Mouse (Mus musculus): Measurements from ENCODE around the gene Cacna1g. TPM values are rescaled to one million over a fixed set of nuclear protein-coding genes. Genes with fewer than 3 reads are reported as not detected.
A peak's percentile ranks its signal among the peaks of the same experiment; 100 is the strongest.

Cacna1g gene
- polyA plus RNA-seq, 1 experiment from 2014 or later = 19.3 TPM

DNA sequence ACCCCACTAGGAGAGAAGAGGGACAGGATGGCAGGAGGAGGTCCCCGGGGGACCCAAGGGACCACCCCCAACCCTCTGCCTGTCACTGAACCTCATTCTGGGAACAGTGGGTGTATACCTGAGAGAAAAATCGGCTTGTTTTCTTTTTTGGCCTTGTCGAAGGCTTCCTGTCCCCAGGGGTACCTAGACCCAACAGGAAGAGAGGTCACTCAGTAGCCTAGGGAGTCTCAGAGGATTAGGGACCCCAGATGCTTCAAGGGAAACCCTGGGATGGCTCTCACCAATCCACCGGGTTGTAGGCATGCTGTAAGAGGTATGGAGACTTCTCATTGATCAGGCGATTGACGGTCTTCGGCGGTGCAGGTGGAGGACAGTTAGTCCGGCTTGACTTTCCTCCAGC lies 10.6 kb upstream of the Cacna1g start:
- no peak overlapping the region for H3K4me2 ChIP-seq (replicated peaks; ENCODE audit: low read depth, low read length)
- H3K36me3 ChIP-seq (ENCODE audit: control insufficient read depth, insufficient read depth, low read length) = no peaks in the 10 kb centered on the region
- H3K4me3 ChIP-seq (ENCODE audit: low read depth, low read length) = no peak overlapping the region
- no peaks in the 10 kb centered on the region for H3K9me3 ChIP-seq (ENCODE audit: control insufficient read depth, low read length)
- no peaks in the 10 kb centered on the region; the same call in 1 of the 2 replicates for H3K27me3 ChIP-seq (ENCODE audit: control insufficient read depth, insufficient read depth, low read length)
- no peaks in the 10 kb centered on the region for H3K4me1 ChIP-seq (replicated peaks; ENCODE audit: control insufficient read depth, insufficient read depth, low read length)
- no peak for ATAC-seq (ENCODE audit: low FRiP score)
- H3K27ac ChIP-seq (ENCODE audit: low read depth, low read length) = no peak overlapping the region
- no peak overlapping the region for H3K9ac ChIP-seq (ENCODE audit: low read depth, low read length)
- no peak for DNase-seq (ENCODE audit: low spot score)
- 89% methylated on average over 9 of the region's 9 CpGs for WGBS

DNA sequence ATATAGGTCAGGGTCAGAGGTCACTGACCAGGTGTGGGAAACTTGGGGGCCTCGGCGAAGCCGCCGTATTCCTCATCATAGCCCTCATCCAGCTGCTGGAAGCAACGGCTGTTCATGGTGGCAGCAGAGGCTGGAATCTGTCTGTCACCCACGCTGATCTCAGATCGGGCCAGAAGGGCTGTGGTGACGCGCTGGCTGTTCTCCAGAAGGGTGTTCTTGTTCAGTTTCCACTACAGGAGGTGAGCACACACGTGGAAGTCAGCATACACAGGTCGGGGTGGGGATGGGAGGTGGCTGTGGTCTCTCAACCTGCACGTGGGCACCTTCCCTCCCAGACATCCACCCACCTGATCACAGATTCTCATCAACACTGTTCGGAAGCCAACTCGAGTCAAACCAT lies 9.9 kb upstream of the Cacna1g start:
- H3K4me1 ChIP-seq (replicated peaks; ENCODE audit: control insufficient read depth, insufficient read depth, low read length) = no peaks in the 10 kb centered on the region
- H3K27me3 ChIP-seq (ENCODE audit: control insufficient read depth, insufficient read depth, low read length) = no peaks in the 10 kb centered on the region; the same call in 1 of the 2 replicates
- WGBS = 73% methylated on average over 14 of the region's 14 CpGs

DNA sequence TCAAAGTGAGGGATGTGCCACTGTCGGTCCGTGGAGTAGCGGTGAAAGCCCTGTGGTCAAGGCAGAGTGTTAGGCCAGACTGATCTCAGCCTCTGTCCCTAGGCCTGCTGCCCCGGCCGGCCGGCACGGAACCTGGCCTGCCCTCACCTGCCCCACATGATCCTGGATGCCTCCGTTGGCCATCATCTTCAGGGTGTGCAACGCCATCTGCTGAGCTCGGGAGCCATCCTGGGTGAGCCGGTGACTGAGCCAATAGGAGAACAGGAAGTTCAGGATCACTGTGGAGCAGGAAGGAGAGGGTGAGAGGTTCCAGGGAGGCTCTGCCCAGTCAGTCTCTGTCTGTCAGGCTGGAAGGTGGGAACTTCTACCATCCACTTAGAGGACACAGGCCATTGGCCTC lies 9.4 kb upstream of the Cacna1g start:
- H3K27ac ChIP-seq (ENCODE audit: low read depth, low read length) = no peak overlapping the region
- 67% methylated on average over 11 of the region's 11 CpGs for WGBS
- no peak overlapping the region for H3K4me2 ChIP-seq (replicated peaks; ENCODE audit: low read depth, low read length)
- no peak overlapping the region for H3K9ac ChIP-seq (ENCODE audit: low read depth, low read length)
- no peak for DNase-seq (ENCODE audit: low spot score)
- ATAC-seq (ENCODE audit: low FRiP score) = 0 out of 2 replicates have a peak, but pooled peaks have one; percentile 33
- no peaks in the 10 kb centered on the region for H3K4me1 ChIP-seq (replicated peaks; ENCODE audit: control insufficient read depth, insufficient read depth, low read length)
- H3K36me3 ChIP-seq (ENCODE audit: control insufficient read depth, insufficient read depth, low read length) = no peaks in the 10 kb centered on the region
- H3K9me3 ChIP-seq (ENCODE audit: control insufficient read depth, low read length) = no peaks in the 10 kb centered on the region
- H3K27me3 ChIP-seq (ENCODE audit: control insufficient read depth, insufficient read depth, low read length) = no peaks in the 10 kb centered on the region; the same call in 1 of the 2 replicates
- H3K4me3 ChIP-seq (ENCODE audit: low read depth, low read length) = no peak overlapping the region

More for the DNA sequence above, 9.9 kb upstream of the Cacna1g start:
- no peak for DNase-seq (ENCODE audit: low spot score)
- H3K4me2 ChIP-seq (replicated peaks; ENCODE audit: low read depth, low read length) = no peak overlapping the region
- no peak overlapping the region for H3K27ac ChIP-seq (ENCODE audit: low read depth, low read length)
- no peak for ATAC-seq (ENCODE audit: low FRiP score)
- H3K9ac ChIP-seq (ENCODE audit: low read depth, low read length) = no peak overlapping the region
- no peaks in the 10 kb centered on the region for H3K9me3 ChIP-seq (ENCODE audit: control insufficient read depth, low read length)
- no peak overlapping the region for H3K4me3 ChIP-seq (ENCODE audit: low read depth, low read length)
- H3K36me3 ChIP-seq (ENCODE audit: control insufficient read depth, insufficient read depth, low read length) = no peaks in the 10 kb centered on the region

GRCm38 (mm10) chr11:94482738-94483137 lies 8.7 kb upstream of the Cacna1g start:
- H3K27me3 ChIP-seq (ENCODE audit: control insufficient read depth, insufficient read depth, low read length) = peaks cover 3% of the 10 kb centered on the region; the same call in 1 of the 2 replicates
- no peak for DNase-seq (ENCODE audit: low spot score)

DNA sequence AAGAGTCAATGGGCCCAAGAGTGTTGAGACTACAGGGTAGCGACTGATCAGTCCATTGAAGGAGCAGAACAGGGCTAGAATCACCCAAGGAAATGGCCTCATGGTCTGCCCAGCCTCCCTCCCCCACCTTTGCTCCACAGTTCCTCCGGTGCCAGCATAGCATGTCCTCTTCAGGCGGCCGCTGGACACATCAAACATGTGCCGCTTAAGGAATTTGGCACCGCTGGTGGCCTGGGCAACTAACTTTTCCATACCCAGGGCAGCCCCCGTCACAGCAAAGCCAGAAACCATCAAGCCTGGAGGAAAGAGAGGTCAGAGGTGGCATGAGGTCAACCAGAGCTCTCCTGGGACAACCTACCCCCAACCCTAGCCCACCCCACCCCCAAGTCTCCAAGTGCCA lies 8.0 kb upstream of the Cacna1g start:
- Histone ChIP-seq H3K4me3 (ENCODE audit: low read depth, low read length) (no peak overlapping the region), H3K9me3 (ENCODE audit: control insufficient read depth, low read length) (no peaks in the 10 kb centered on the region), H3K27me3 (ENCODE audit: control insufficient read depth, insufficient read depth, low read length) (peaks cover 3% of the 10 kb centered on the region; the same call in 1 of the 2 replicates), H3K27ac (ENCODE audit: low read depth, low read length) (no peak overlapping the region), H3K4me1 (replicated peaks; ENCODE audit: control insufficient read depth, insufficient read depth, low read length) (no peaks in the 10 kb centered on the region), H3K36me3 (ENCODE audit: control insufficient read depth, insufficient read depth, low read length) (no peaks in the 10 kb centered on the region), H3K4me2 (replicated peaks; ENCODE audit: low read depth, low read length) (no peak overlapping the region), H3K9ac (ENCODE audit: low read depth, low read length) (no peak overlapping the region)
- DNase-seq (ENCODE audit: low spot score) = no peak
- 84% methylated on average over 7 of the region's 7 CpGs for WGBS
- no peak for ATAC-seq (ENCODE audit: low FRiP score)

More at GRCm38 (mm10) chr11:94482738-94483137, 8.7 kb upstream of the Cacna1g start:
- Histone ChIP-seq H3K27ac (ENCODE audit: low read depth, low read length) (no peak overlapping the region), H3K4me1 (replicated peaks; ENCODE audit: control insufficient read depth, insufficient read depth, low read length) (no peaks in the 10 kb centered on the region), H3K36me3 (ENCODE audit: control insufficient read depth, insufficient read depth, low read length) (no peaks in the 10 kb centered on the region), H3K4me3 (ENCODE audit: low read depth, low read length) (no peak overlapping the region), H3K9me3 (ENCODE audit: control insufficient read depth, low read length) (no peaks in the 10 kb centered on the region), H3K9ac (ENCODE audit: low read depth, low read length) (no peak overlapping the region), H3K4me2 (replicated peaks; ENCODE audit: low read depth, low read length) (no peak overlapping the region)
- 91% methylated on average over 11 of the region's 11 CpGs for WGBS
- no peak for ATAC-seq (ENCODE audit: low FRiP score)

- H3K27me3 ChIP-seq (ENCODE audit: control insufficient read depth, insufficient read depth, low read length) = peaks cover 13% of the 10 kb centered on the region
- no peak overlapping the region for H3K27ac ChIP-seq (ENCODE audit: low read depth, low read length)
- DNase-seq (ENCODE audit: low spot score) = no peak
- no peak overlapping the region for H3K9ac ChIP-seq (ENCODE audit: low read depth, low read length)
- no peak for ATAC-seq (ENCODE audit: low FRiP score)
- no peak overlapping the region for H3K4me2 ChIP-seq (replicated peaks; ENCODE audit: low read depth, low read length)
- no peak overlapping the region for H3K4me3 ChIP-seq (ENCODE audit: low read depth, low read length)
- H3K9me3 ChIP-seq (ENCODE audit: control insufficient read depth, low read length) = no peaks in the 10 kb centered on the region
- no peaks in the 10 kb centered on the region; the same call in 1 of the 2 replicates for H3K4me1 ChIP-seq (replicated peaks; ENCODE audit: control insufficient read depth, insufficient read depth, low read length)
- WGBS = 92% methylated on average over 9 of the region's 9 CpGs
- no peaks in the 10 kb centered on the region for H3K36me3 ChIP-seq (ENCODE audit: control insufficient read depth, insufficient read depth, low read length)
Observed at GRCm38 (mm10) chr11:94480382-94480781, 6.4 kb upstream of the Cacna1g start.

- no peak overlapping the region for H3K4me2 ChIP-seq (replicated peaks; ENCODE audit: low read depth, low read length)
- DNase-seq (ENCODE audit: low spot score) (no peak), ATAC-seq (ENCODE audit: low FRiP score) (no peak)
- peaks cover 26% of the 10 kb centered on the region for H3K27me3 ChIP-seq (ENCODE audit: control insufficient read depth, insufficient read depth, low read length)
- 70% methylated on average over 6 of the region's 6 CpGs for WGBS
- no peak overlapping the region for H3K27ac ChIP-seq (ENCODE audit: low read depth, low read length)
- H3K4me3 ChIP-seq (ENCODE audit: low read depth, low read length) = no peak overlapping the region
- H3K9me3 ChIP-seq (ENCODE audit: control insufficient read depth, low read length) = no peaks in the 10 kb centered on the region
- H3K9ac ChIP-seq (ENCODE audit: low read depth, low read length) = no peak overlapping the region
- H3K36me3 ChIP-seq (ENCODE audit: control insufficient read depth, insufficient read depth, low read length) = no peaks in the 10 kb centered on the region
- H3K4me1 ChIP-seq (replicated peaks; ENCODE audit: control insufficient read depth, insufficient read depth, low read length) = peaks cover 3% of the 10 kb centered on the region
Observed at GRCm38 (mm10) chr11:94477651-94478050, 3.7 kb upstream of the Cacna1g start.

DNA sequence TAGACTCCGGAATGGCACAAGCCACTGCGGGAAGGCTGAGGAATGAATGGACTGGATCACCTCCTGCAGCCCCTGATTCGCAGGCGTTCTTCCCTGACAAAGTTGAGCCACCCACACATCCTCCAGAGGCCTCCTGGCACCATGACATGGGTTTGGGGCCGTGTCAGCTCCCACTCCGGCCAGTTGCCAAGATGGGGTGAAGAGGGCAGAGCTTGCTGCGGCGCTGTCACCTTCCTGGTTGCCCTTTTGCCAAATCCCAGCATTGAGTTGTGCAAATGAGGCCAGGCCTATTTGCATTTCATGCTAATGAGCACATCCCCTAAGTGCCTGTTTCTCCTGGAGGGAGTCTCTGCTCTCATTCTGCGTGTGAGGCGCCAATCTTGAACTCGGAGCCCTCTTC lies 1.7 kb upstream of the Cacna1g start:
- no peak for ATAC-seq (ENCODE audit: low FRiP score)
- no peak overlapping the region for H3K4me3 ChIP-seq (ENCODE audit: low read depth, low read length)
- peaks cover 9% of the 10 kb centered on the region for H3K4me1 ChIP-seq (replicated peaks; ENCODE audit: control insufficient read depth, insufficient read depth, low read length)

DNA sequence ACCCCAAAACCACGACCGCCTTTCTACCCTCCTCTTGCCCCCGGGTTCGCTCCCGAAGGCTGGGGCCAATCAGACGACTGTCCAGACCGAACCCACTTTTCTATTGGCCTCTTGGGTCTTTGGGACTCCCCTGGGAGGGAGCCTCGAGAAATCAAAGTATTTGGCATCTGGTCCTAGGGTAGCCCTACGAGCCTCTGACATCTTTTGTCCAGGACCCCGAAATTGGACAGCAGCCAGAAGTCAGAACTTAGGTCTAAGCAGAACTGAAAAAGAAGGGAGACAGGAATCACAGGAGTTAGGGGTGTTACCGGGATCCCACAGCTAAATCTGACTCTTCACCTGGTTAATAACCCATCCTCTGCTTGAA lies 529 bp upstream of the Cacna1g start:
- ATAC-seq (ENCODE audit: low FRiP score) = no peak
- no peak overlapping the region for H3K9ac ChIP-seq (ENCODE audit: low read depth, low read length)
- peak overlapping the region; percentile 100 for H3K4me2 ChIP-seq (replicated peaks; ENCODE audit: low read depth, low read length)
- peaks cover 26% of the 10 kb centered on the region for H3K27me3 ChIP-seq (ENCODE audit: control insufficient read depth, insufficient read depth, low read length)
- peaks cover 14% of the 10 kb centered on the region for H3K4me1 ChIP-seq (replicated peaks; ENCODE audit: control insufficient read depth, insufficient read depth, low read length)
- H3K9me3 ChIP-seq (ENCODE audit: control insufficient read depth, low read length) = no peaks in the 10 kb centered on the region
- DNase-seq (ENCODE audit: low spot score) = no peak
- H3K36me3 ChIP-seq (ENCODE audit: control insufficient read depth, insufficient read depth, low read length) = no peaks in the 10 kb centered on the region
- peak overlapping the region; percentile 83 for H3K4me3 ChIP-seq (ENCODE audit: low read depth, low read length)
- no peak overlapping the region for H3K27ac ChIP-seq (ENCODE audit: low read depth, low read length)
- WGBS = 2% methylated on average over 11 of the region's 11 CpGs

More for the DNA sequence above, 1.7 kb upstream of the Cacna1g start:
- H3K36me3 ChIP-seq (ENCODE audit: control insufficient read depth, insufficient read depth, low read length) = no peaks in the 10 kb centered on the region
- peak; percentile 13 for DNase-seq (ENCODE audit: low spot score)
- no peak overlapping the region for H3K27ac ChIP-seq (ENCODE audit: low read depth, low read length)
- 11% methylated on average over 11 of the region's 11 CpGs for WGBS
- H3K9me3 ChIP-seq (ENCODE audit: control insufficient read depth, low read length) = no peaks in the 10 kb centered on the region
- H3K27me3 ChIP-seq (ENCODE audit: control insufficient read depth, insufficient read depth, low read length) = peaks cover 26% of the 10 kb centered on the region
- H3K9ac ChIP-seq (ENCODE audit: low read depth, low read length) = no peak overlapping the region
- no peak overlapping the region for H3K4me2 ChIP-seq (replicated peaks; ENCODE audit: low read depth, low read length)

All from hindbrain, embryonic 11.5 days (tissue).